Mouse (Mus musculus): ENCODE measurements around the gene Ecm1. TPM values are rescaled to one million over a fixed set of nuclear protein-coding genes. Genes with fewer than 3 reads are reported as not detected.

Ecm1 gene
- polyA plus RNA-seq, 1 experiment from 2014 or later: 81.2 TPM

- H3K27ac ChIP-seq (ENCODE audit: low read depth): no peak overlapping the region
- DNase-seq (no peak), ATAC-seq (peak; percentile 20; the same call in 1 of the 2 replicates)
- peaks cover 8% of the 10 kb centered on the region; the same call in 1 of the 2 replicates for H3K4me1 ChIP-seq (ENCODE audit: insufficient read depth)
- H3K9ac ChIP-seq (replicated peaks): no peak overlapping the region
- no peak overlapping the region for H3K4me3 ChIP-seq (ENCODE audit: low read depth, low read length)
- H3K36me3 ChIP-seq (replicated peaks; ENCODE audit: insufficient read depth, low read length): no peaks in the 10 kb centered on the region
- no peaks in the 10 kb centered on the region for H3K9me3 ChIP-seq (ENCODE audit: low read length)
- 70% methylated on average over 3 of the region's 3 CpGs for WGBS (ENCODE audit: insufficient replicate concordance)
- TF ChIP-seq EP300 (IDR thresholded peaks at IDR 0.05; ENCODE audit: low read depth) (no peak), CTCF (IDR thresholded peaks at IDR 0.05; ENCODE audit: low read depth) (no peak)
- no peaks in the 10 kb centered on the region for H3K27me3 ChIP-seq (ENCODE audit: insufficient read depth, low read length)
- no peak overlapping the region for H3K4me2 ChIP-seq (ENCODE audit: low read depth, low read length)
Observed at GRCm38 (mm10) chr3:95703276-95703675, 36.1 kb downstream of the Ecm1 start.

GRCm38 (mm10) chr3:95701877-95702540, 37.4 kb downstream of the Ecm1 start:
- no peaks in the 10 kb centered on the region for H3K27me3 ChIP-seq (ENCODE audit: insufficient read depth, low read length)
- H3K9ac ChIP-seq (replicated peaks): peak overlapping the region; percentile 48
- H3K4me3 ChIP-seq (ENCODE audit: low read depth, low read length): 0 out of 2 replicates have a peak overlapping the region, but pooled peaks have one; percentile 3
- ATAC-seq: peak; percentile 45
- DNase-seq: peak; percentile 71
- 21% methylated on average over 24 of the region's 24 CpGs for WGBS (ENCODE audit: insufficient replicate concordance)
- TF ChIP-seq CTCF (IDR thresholded peaks at IDR 0.05; ENCODE audit: low read depth) (peak; percentile 24; the same call in 1 of the 2 replicates), EP300 (IDR thresholded peaks at IDR 0.05; ENCODE audit: low read depth) (no peak)
- peak overlapping the region; percentile 30; the same call in 1 of the 2 replicates for H3K27ac ChIP-seq (ENCODE audit: low read depth)
- H3K9me3 ChIP-seq (ENCODE audit: low read length): no peaks in the 10 kb centered on the region
- peak overlapping the region; percentile 62 for H3K4me2 ChIP-seq (ENCODE audit: low read depth, low read length)
- H3K4me1 ChIP-seq (ENCODE audit: insufficient read depth): peaks cover 8% of the 10 kb centered on the region; the same call in 1 of the 2 replicates
- H3K36me3 ChIP-seq (replicated peaks; ENCODE audit: insufficient read depth, low read length): no peaks in the 10 kb centered on the region

- no peak overlapping the region for H3K4me2 ChIP-seq (ENCODE audit: low read depth, low read length)
- H3K27me3 ChIP-seq (ENCODE audit: insufficient read depth, low read length): no peaks in the 10 kb centered on the region
- H3K27ac ChIP-seq (ENCODE audit: low read depth): no peak overlapping the region
- WGBS (ENCODE audit: insufficient replicate concordance): 78% methylated on average over 2 of the region's 2 CpGs
- TF ChIP-seq CTCF (IDR thresholded peaks at IDR 0.05; ENCODE audit: low read depth): no peak
- no peak for TF ChIP-seq EP300 (IDR thresholded peaks at IDR 0.05; ENCODE audit: low read depth)
- H3K4me1 ChIP-seq (ENCODE audit: insufficient read depth): peaks cover 8% of the 10 kb centered on the region; the same call in 1 of the 2 replicates
- no peaks in the 10 kb centered on the region for H3K36me3 ChIP-seq (replicated peaks; ENCODE audit: insufficient read depth, low read length)
- H3K9me3 ChIP-seq (ENCODE audit: low read length): no peaks in the 10 kb centered on the region
- no peak overlapping the region for H3K4me3 ChIP-seq (ENCODE audit: low read depth, low read length)
- DNase-seq (no peak), ATAC-seq (no peak)
- no peak overlapping the region for H3K9ac ChIP-seq (replicated peaks)
Observed at GRCm38 (mm10) chr3:95701085-95701484, 38.3 kb downstream of the Ecm1 start.

DNA sequence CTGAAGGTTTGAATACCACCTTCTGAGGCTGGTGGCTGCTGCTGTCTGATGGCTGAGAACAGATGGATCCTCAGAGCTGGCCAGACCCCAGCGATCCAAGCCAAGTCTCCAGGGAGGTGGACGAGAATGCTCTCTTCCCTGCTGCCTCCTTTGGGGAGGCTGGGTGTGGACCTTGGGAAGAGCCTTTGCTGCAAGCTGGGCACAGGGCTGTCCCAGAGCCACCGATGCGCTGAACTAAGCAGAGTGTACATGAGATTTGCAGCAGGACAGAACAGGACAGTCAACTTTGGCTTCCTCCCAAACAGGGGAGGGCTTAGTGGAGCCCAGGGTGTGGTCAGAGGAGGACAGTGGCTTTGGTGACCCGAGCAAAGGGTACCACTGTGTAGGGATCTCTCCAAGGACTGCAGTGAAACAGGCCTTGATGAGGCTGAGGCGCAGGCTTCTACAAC, 39.1 kb downstream of the Ecm1 start:
- Histone ChIP-seq H3K9ac (replicated peaks) (no peak overlapping the region), H3K9me3 (ENCODE audit: low read length) (no peaks in the 10 kb centered on the region), H3K4me3 (ENCODE audit: low read depth, low read length) (no peak overlapping the region), H3K27ac (ENCODE audit: low read depth) (no peak overlapping the region), H3K36me3 (replicated peaks; ENCODE audit: insufficient read depth, low read length) (no peaks in the 10 kb centered on the region), H3K4me1 (ENCODE audit: insufficient read depth) (peaks cover 12% of the 10 kb centered on the region), H3K4me2 (ENCODE audit: low read depth, low read length) (no peak overlapping the region), H3K27me3 (ENCODE audit: insufficient read depth, low read length) (no peaks in the 10 kb centered on the region)
- TF ChIP-seq CTCF (IDR thresholded peaks at IDR 0.05; ENCODE audit: low read depth): no peak
- TF ChIP-seq EP300 (IDR thresholded peaks at IDR 0.05; ENCODE audit: low read depth): no peak
- peak; percentile 49 for DNase-seq
- WGBS (ENCODE audit: insufficient replicate concordance): 55% methylated on average over 6 of the region's 6 CpGs
- ATAC-seq: peak; percentile 66

DNA sequence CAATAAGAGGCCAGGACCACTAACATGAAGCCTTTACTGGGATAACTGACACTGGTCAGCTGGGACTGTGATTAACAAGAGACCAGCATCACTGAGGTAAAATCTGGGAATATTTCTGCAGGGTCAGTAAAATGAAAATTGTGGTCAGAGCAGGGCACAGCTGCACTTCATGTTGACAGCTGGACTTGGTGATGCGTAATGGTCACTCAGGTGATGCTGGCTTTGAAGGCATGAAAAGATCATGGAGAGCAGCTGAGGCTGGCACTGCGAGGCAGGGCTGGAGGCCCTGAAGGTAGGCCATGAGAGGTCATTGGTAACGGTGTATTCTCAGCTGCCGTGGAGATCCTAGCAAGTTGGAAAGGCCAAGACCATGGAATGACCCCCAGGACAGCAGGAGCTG, 41.1 kb downstream of the Ecm1 start:
- WGBS (ENCODE audit: insufficient replicate concordance): 89% methylated on average over 4 of the region's 4 CpGs
- DNase-seq: no peak
- Histone ChIP-seq H3K27me3 (ENCODE audit: insufficient read depth, low read length) (no peaks in the 10 kb centered on the region), H3K4me2 (ENCODE audit: low read depth, low read length) (no peak overlapping the region), H3K36me3 (replicated peaks; ENCODE audit: insufficient read depth, low read length) (no peaks in the 10 kb centered on the region), H3K4me3 (ENCODE audit: low read depth, low read length) (no peak overlapping the region), H3K9ac (replicated peaks) (no peak overlapping the region), H3K4me1 (ENCODE audit: insufficient read depth) (peaks cover 28% of the 10 kb centered on the region), H3K27ac (ENCODE audit: low read depth) (no peak overlapping the region), H3K9me3 (ENCODE audit: low read length) (no peaks in the 10 kb centered on the region)
- TF ChIP-seq EP300 (IDR thresholded peaks at IDR 0.05; ENCODE audit: low read depth): no peak
- ATAC-seq: no peak

DNA sequence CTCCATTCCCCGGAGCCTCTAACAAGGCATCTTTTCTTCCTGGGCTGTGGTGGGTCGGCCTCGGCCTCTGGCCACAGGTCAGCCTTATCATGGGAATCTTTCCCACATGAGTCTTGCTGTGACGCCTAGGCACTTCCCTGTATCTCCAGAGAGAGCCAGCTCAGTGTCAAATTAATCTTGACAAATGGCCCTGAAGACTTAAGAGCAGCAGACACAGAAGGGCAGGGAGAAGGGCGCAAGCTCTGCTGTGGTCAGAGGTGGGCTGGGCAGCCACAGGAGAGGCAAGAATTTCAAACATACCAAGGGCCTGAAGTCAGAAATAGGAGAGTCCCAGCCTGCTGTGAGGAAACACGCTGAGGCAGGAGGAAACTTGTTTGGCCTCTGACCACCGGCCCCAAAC, 43.0 kb downstream of the Ecm1 start:
- DNase-seq: no peak
- no peak for TF ChIP-seq CTCF (IDR thresholded peaks at IDR 0.05; ENCODE audit: low read depth)
- TF ChIP-seq EP300 (IDR thresholded peaks at IDR 0.05; ENCODE audit: low read depth): no peak
- Histone ChIP-seq H3K36me3 (replicated peaks; ENCODE audit: insufficient read depth, low read length) (no peaks in the 10 kb centered on the region), H3K4me3 (ENCODE audit: low read depth, low read length) (no peak overlapping the region), H3K9me3 (ENCODE audit: low read length) (no peaks in the 10 kb centered on the region), H3K4me2 (ENCODE audit: low read depth, low read length) (no peak overlapping the region), H3K27ac (ENCODE audit: low read depth) (no peak overlapping the region), H3K27me3 (ENCODE audit: insufficient read depth, low read length) (no peaks in the 10 kb centered on the region), H3K9ac (replicated peaks) (no peak overlapping the region), H3K4me1 (ENCODE audit: insufficient read depth) (peaks cover 31% of the 10 kb centered on the region)
- no peak for ATAC-seq
- WGBS (ENCODE audit: insufficient replicate concordance): 42% methylated on average over 7 of the region's 7 CpGs

Measured in liver, postnatal 0 days (tissue).